Mouse (Mus musculus) C2C12 (cell line): ENCODE results near the gene Gprasp1.
"Not testable (repeated sequence)": the region's sequence is repeated elsewhere in the genome, so short reads cannot be mapped to it uniquely, and the experiment has no call there.

ENCODE experiments used
- CEBPB ChIP-seq: IDR thresholded peaks from one replicate; pipeline ENCODE4 v1.6.1; 2011; ENCODE audit warnings: low read depth, mild to moderate bottlenecking, control low read depth, moderate library complexity
- CTCF ChIP-seq: IDR thresholded peaks from one replicate; pipeline ENCODE4 v1.5.1; 2011; ENCODE audit not compliant: control insufficient read depth, insufficient read depth, insufficient read length
- MAX ChIP-seq: IDR thresholded peaks from one replicate; pipeline ENCODE4 v1.6.1; 2011; ENCODE audit warnings: mild to moderate bottlenecking, control low read depth
- MYOD1 ChIP-seq: IDR thresholded peaks from one replicate; pipeline ENCODE4 v1.6.1; 2011; ENCODE audit warnings: low read depth; ENCODE audit not compliant: control insufficient read depth, insufficient read length

- TF ChIP-seq CTCF, MYOD1, MAX, CEBPB: not testable (repeated sequence)
These were observed 54.7 kb downstream of the Gprasp1 start, which contains the start of gene Bhlhb9 for GRCm38 (mm10) chrX:135797212-135797644.
